Mouse (Mus musculus) embryonic facial prominence, embryonic 15.5 days (tissue): Measurements from ENCODE around the gene Cdca7. TPM values are rescaled to one million over a fixed set of nuclear protein-coding genes. Genes with fewer than 3 reads are reported as not detected.

Experiments used
- ATAC-seq: fragments of 200-750 bp; cut with Nextera tagmentation; 2 replicates; pipeline ENCODE4 v1.8.0; 2017; ENCODE audit warnings: low read depth, moderate TSS enrichment; ENCODE audit not compliant: insufficient number of reproducible peaks, low FRiP score, low TSS enrichment
- H3K27ac ChIP-seq: fragments of 300-500 bp; sonication (generic); replicated peaks from 2 replicates; pipeline ENCODE4 v1.5.1; 2015; ENCODE audit warnings: mild to moderate bottlenecking, inconsistent platforms
- H3K27me3 ChIP-seq: fragments of 300-500 bp; sonication (generic); 2 replicates; pipeline ENCODE4 v1.6.1; 2015; ENCODE audit warnings: inconsistent platforms
- H3K36me3 ChIP-seq: fragments of 300-500 bp; sonication (generic); 2 replicates; pipeline ENCODE4 v1.6.1; 2015; ENCODE audit warnings: mild to moderate bottlenecking, inconsistent platforms
- H3K4me1 ChIP-seq: fragments of 300-500 bp; sonication (generic); 2 replicates; pipeline ENCODE4 v1.6.1; 2015; ENCODE audit warnings: inconsistent platforms
- H3K4me2 ChIP-seq: fragments of 300-500 bp; sonication (generic); replicated peaks from 2 replicates; pipeline ENCODE4 v1.6.1; 2015; ENCODE audit warnings: mild to moderate bottlenecking, inconsistent platforms
- H3K4me3 ChIP-seq: fragments of 300-500 bp; sonication (generic); replicated peaks from 2 replicates; pipeline ENCODE4 v1.5.1; 2015; ENCODE audit warnings: mild to moderate bottlenecking, inconsistent platforms
- H3K9ac ChIP-seq: fragments of 300-500 bp; sonication (generic); 2 replicates; pipeline ENCODE4 v1.6.1; 2015; ENCODE audit warnings: inconsistent platforms
- H3K9me3 ChIP-seq: fragments of 300-500 bp; sonication (generic); replicated peaks from 2 replicates; pipeline ENCODE4 v1.6.1; 2016; ENCODE audit warnings: inconsistent platforms
- WGBS: fragments of 180-500 bp; shearing (Covaris S2); methylation state at CpG from one replicate; pipeline ENCODE4 v1.1.7; 2015; 5-methylcytosine and 5-hydroxymethylcytosine counted together
- polyA plus RNA-seq: library from polyadenylated mRNA; unstranded; fragments of >200 nt; fragmentation: Nextera tagmentation; extraction: Ambion mirVana; gene quantifications from 2 replicates; pipeline ENCODE4 v1.2.1, GENCODE M21; 2015

The Cdca7 gene
- polyA plus RNA-seq, 1 experiment from 2014 or later, result 102 TPM

- Histone ChIP-seq H3K4me1 (no peaks in the 10 kb centered on the region), H3K27me3 (no peaks in the 10 kb centered on the region), H3K27ac (no peak overlapping the region), H3K9ac (no peak overlapping the region), H3K4me2 (no peak overlapping the region; the same call in 1 of the 2 replicates), H3K4me3 (no peak overlapping the region), H3K9me3 (no peaks in the 10 kb centered on the region), H3K36me3 (no peaks in the 10 kb centered on the region)
- no peak for ATAC-seq
- whole genome bisulfite sequencing, result 48% methylated on average over 14 of the region's 14 CpGs
Observed at GRCm38 (mm10) chr2:72493039-72493438, 17.1 kb downstream of the Cdca7 start.

- H3K36me3 ChIP-seq, result no peaks in the 10 kb centered on the region
- WGBS, result 6% methylated on average over 23 of the region's 23 CpGs
- H3K9ac ChIP-seq, result no peak overlapping the region
- H3K4me3 ChIP-seq, result peak overlapping the region; percentile 23
- peak overlapping the region; percentile 48 for H3K4me2 ChIP-seq
- H3K4me1 ChIP-seq, result peaks cover 7% of the 10 kb centered on the region
- no peak overlapping the region for H3K27ac ChIP-seq
- 0 out of 2 replicates have a peak, but pooled peaks cover 3% of the 10 kb centered on the region for H3K27me3 ChIP-seq
- H3K9me3 ChIP-seq, result no peaks in the 10 kb centered on the region
- no peak for ATAC-seq
Observed at GRCm38 (mm10) chr2:72499074-72499721, 23.2 kb downstream of the Cdca7 start.

DNA sequence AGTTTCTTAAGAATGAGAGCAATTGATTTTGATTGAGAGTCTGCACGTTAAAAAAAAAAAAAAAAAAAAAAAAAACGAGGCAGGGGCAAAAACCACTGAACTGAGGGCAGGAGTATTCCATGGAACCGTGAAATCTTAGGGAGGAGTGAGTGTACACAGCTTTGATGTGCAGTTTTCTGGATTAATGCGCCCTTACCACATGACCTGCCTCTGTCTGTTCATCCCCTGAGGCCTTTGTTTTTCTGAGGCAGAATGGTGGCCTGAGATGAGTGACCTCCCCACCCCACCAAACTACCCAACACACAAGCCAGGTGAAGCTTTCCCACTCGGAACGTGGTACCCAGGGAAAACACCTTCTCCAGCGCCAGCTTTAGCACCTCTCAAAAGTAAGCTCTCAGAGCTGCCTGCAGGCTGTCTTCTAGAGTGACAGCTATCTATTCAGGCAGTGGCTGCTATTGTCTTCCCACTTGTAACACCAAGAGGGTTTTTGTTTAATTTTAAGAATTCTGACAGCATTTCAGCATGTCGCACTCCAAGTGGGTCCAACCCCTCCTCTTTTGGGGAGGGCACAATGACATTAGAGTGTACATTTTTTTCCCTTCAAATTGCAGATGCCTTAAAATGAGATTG lies 23.9 kb downstream of the Cdca7 start:
- H3K9ac ChIP-seq, result no peak overlapping the region
- no peak overlapping the region for H3K4me3 ChIP-seq
- no peak for ATAC-seq
- WGBS, result 22% methylated on average over 8 of the region's 8 CpGs
- no peaks in the 10 kb centered on the region for H3K9me3 ChIP-seq
- 0 out of 2 replicates have a peak, but pooled peaks cover 3% of the 10 kb centered on the region for H3K27me3 ChIP-seq
- no peak overlapping the region for H3K27ac ChIP-seq
- peaks cover 7% of the 10 kb centered on the region for H3K4me1 ChIP-seq
- peak overlapping the region; percentile 48 for H3K4me2 ChIP-seq
- no peaks in the 10 kb centered on the region for H3K36me3 ChIP-seq

DNA sequence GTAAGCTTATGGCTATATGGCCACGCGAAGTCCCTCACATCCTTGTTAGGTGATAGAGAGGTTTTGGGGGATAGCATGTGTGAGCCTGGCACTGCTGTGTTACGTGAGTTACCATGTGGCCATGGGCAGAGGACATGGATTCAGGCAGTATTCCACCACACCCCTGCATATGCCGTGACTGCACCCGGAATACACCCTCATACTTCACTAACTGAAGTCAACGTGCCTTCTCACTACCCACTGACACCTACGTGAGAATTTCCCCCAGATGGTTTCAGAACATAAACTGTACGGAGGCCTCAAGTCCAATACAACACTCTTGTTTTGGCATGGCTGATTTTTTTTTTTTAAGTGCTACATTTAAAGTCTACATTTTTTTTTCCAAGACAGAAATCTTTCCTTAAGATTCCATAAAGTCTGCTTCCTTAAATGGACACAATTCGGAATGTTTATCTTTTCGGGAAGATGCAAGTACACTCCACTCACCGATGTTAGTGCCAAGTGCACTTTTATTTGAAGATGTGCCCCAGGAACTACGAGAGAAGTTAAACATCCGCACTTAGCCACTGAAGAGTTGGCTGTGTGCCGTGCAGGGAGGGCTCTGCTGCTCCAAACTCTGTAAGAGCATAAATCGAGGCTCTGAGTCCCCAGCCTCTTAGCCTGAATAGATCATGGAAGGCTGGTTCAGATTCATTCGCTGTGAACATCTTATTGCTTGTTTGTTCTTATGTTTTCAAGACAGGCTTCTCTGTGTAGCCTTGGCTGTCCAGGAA lies 26.3 kb downstream of the Cdca7 start:
- H3K27ac ChIP-seq, result no peak overlapping the region
- H3K4me2 ChIP-seq, result no peak overlapping the region
- no peaks in the 10 kb centered on the region for H3K9me3 ChIP-seq
- no peak overlapping the region for H3K4me3 ChIP-seq
- 75% methylated on average over 16 of the region's 16 CpGs for WGBS
- H3K9ac ChIP-seq, result no peak overlapping the region
- 0 out of 2 replicates have a peak, but pooled peaks cover 3% of the 10 kb centered on the region for H3K27me3 ChIP-seq
- H3K4me1 ChIP-seq, result peaks cover 7% of the 10 kb centered on the region
- no peaks in the 10 kb centered on the region for H3K36me3 ChIP-seq
- no peak for ATAC-seq

DNA sequence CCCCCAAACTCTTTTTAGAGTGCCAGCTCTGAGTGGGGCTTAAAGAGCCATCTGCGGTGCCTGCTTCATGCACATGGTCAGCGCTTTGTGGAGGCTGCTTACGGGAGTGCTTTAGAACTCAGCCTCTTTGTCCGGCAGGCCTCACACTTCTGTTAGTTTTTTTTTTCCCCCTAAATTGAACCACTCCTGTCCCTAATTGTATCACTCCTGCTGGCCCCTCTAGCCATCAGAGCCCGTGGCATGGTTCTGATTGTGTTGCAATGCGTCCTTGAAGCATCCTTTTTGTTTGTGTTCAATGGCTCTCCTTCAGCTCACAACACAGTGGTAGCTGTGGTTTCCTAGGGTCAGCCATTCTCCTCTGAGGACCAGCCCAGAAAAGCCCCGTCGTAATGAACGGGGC lies 27.7 kb downstream of the Cdca7 start:
- no peak for ATAC-seq
- no peaks in the 10 kb centered on the region for H3K36me3 ChIP-seq
- peaks cover 7% of the 10 kb centered on the region for H3K4me1 ChIP-seq
- no peak overlapping the region for H3K27ac ChIP-seq
- H3K9ac ChIP-seq, result no peak overlapping the region
- H3K9me3 ChIP-seq, result no peaks in the 10 kb centered on the region
- WGBS, result 63% methylated on average over 9 of the region's 9 CpGs
- H3K4me2 ChIP-seq, result no peak overlapping the region
- no peak overlapping the region for H3K4me3 ChIP-seq
- 0 out of 2 replicates have a peak, but pooled peaks cover 3% of the 10 kb centered on the region for H3K27me3 ChIP-seq

GRCm38 (mm10) chr2:72507855-72508635 lies 32.1 kb downstream of the Cdca7 start:
- Histone ChIP-seq H3K9ac (no peak overlapping the region), H3K27ac (no peak overlapping the region), H3K9me3 (no peaks in the 10 kb centered on the region), H3K36me3 (no peaks in the 10 kb centered on the region), H3K4me1 (no peaks in the 10 kb centered on the region), H3K4me2 (no peak overlapping the region), H3K4me3 (no peak overlapping the region), H3K27me3 (no peaks in the 10 kb centered on the region)
- 57% methylated on average over 18 of the region's 18 CpGs for WGBS
- ATAC-seq, result no peak

DNA sequence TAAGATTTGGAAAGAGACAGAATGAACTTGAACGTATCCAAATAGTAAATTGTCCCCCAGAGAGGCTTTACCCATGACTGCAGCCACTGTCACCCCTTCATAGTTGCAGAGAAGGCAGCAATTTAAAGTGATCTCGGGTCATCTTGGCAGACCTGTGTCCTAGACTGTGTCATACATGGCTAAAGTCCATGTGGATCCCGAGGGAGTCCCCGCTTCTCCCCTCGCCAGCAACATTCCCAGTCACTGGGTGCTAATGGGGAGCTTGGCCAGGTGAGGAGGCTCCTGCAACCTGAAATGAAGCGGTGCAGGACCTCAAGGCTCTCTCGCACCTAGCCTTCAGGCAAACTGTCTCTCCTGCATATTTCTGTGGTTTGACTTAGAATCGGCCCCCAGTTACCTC lies 32.9 kb downstream of the Cdca7 start:
- WGBS, result 86% methylated on average over 8 of the region's 8 CpGs
- ATAC-seq, result no peak
- H3K4me2 ChIP-seq, result no peak overlapping the region
- no peaks in the 10 kb centered on the region for H3K27me3 ChIP-seq
- no peak overlapping the region for H3K27ac ChIP-seq
- no peaks in the 10 kb centered on the region for H3K4me1 ChIP-seq
- H3K4me3 ChIP-seq, result no peak overlapping the region
- H3K9ac ChIP-seq, result no peak overlapping the region
- H3K9me3 ChIP-seq, result no peaks in the 10 kb centered on the region
- H3K36me3 ChIP-seq, result no peaks in the 10 kb centered on the region

GRCm38 (mm10) chr2:72515526-72515925 lies 39.6 kb downstream of the Cdca7 start:
- H3K4me3 ChIP-seq, result no peak overlapping the region
- H3K9me3 ChIP-seq, result no peaks in the 10 kb centered on the region
- no peak overlapping the region for H3K9ac ChIP-seq
- no peaks in the 10 kb centered on the region for H3K36me3 ChIP-seq
- no peak overlapping the region for H3K4me2 ChIP-seq
- H3K4me1 ChIP-seq, result peaks cover 9% of the 10 kb centered on the region; the same call in 1 of the 2 replicates
- H3K27ac ChIP-seq, result no peak overlapping the region
- H3K27me3 ChIP-seq, result peaks cover 21% of the 10 kb centered on the region
- 53% methylated on average over 7 of the region's 7 CpGs for WGBS
- no peak for ATAC-seq

- ATAC-seq, result no peak
- H3K36me3 ChIP-seq, result no peaks in the 10 kb centered on the region
- WGBS, result 9% methylated on average over 17 of the region's 17 CpGs
- peaks cover 21% of the 10 kb centered on the region for H3K27me3 ChIP-seq
- H3K4me1 ChIP-seq, result peaks cover 9% of the 10 kb centered on the region; the same call in 1 of the 2 replicates
- H3K9ac ChIP-seq, result no peak overlapping the region
- peak overlapping the region; percentile 37 for H3K4me2 ChIP-seq
- peak overlapping the region; percentile 7; the same call in 1 of the 2 replicates for H3K4me3 ChIP-seq
- 0 out of 2 replicates have a peak overlapping the region, but pooled peaks have one; percentile 25 for H3K27ac ChIP-seq
- no peaks in the 10 kb centered on the region for H3K9me3 ChIP-seq
Observed at GRCm38 (mm10) chr2:72515971-72516719, 40.2 kb downstream of the Cdca7 start.

GRCm38 (mm10) chr2:72516720-72517089 lies 40.7 kb downstream of the Cdca7 start:
- H3K9ac ChIP-seq, result no peak overlapping the region
- peak overlapping the region; percentile 37 for H3K4me2 ChIP-seq

More at GRCm38 (mm10) chr2:72516720-72517089, 40.7 kb downstream of the Cdca7 start:
- H3K9me3 ChIP-seq, result no peaks in the 10 kb centered on the region
- H3K4me3 ChIP-seq, result peak overlapping the region; percentile 7; the same call in 1 of the 2 replicates
- peaks cover 21% of the 10 kb centered on the region for H3K27me3 ChIP-seq
- ATAC-seq, result no peak
- WGBS, result 29% methylated on average over 8 of the region's 8 CpGs
- peaks cover 9% of the 10 kb centered on the region; the same call in 1 of the 2 replicates for H3K4me1 ChIP-seq
- no peak overlapping the region for H3K27ac ChIP-seq
- no peaks in the 10 kb centered on the region for H3K36me3 ChIP-seq
